Mouse (Mus musculus): ENCODE measurements around the gene Dusp28.

DNA sequence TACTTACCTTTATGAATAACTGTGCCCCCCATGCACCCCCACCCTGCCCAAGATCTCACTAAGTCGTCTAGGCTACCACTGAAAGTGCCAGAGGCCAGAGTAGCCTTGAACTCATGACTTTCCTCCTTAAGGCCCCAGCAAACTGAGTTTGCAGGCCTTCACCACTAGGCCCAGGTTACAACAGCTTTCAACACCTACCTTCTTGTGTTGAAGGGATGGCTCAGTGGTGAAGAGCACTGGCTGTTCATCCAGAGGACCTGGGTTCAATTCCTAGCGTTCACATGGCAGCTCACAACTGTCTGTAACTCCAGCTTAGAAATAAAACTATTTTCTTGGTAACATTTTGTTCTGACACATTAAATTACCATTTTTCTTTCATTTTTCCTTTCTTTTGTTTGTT is 46.9 kb downstream of the Dusp28 start:
- no peak for TF ChIP-seq POLR2A (IDR thresholded peaks at IDR 0.05; ENCODE audit: control insufficient read depth in 1 of 2, insufficient read depth in 1 of 2, low read depth in 1 of 2, low read length in 2 of 2, poor library complexity in 1 of 2)
- TF ChIP-seq CTCF (IDR thresholded peaks at IDR 0.05 in 2 of 3, conservative IDR thresholded peaks at IDR 0.05 in 1 of 3; ENCODE audit: control insufficient read depth in 1 of 3, insufficient read depth in 1 of 3, low read depth in 2 of 3, low read length in 3 of 3, poor library complexity in 1 of 3, severe bottlenecking in 1 of 3), result no peak
- TF ChIP-seq MAZ (IDR thresholded peaks at IDR 0.05; ENCODE audit: low read depth, low read length), result no peak
- TF ChIP-seq ELF1 (IDR thresholded peaks at IDR 0.05; ENCODE audit: low read depth, low read length), result no peak
- TF ChIP-seq GABPA (IDR thresholded peaks at IDR 0.05; ENCODE audit: low read depth, low read length), result no peak
- TF ChIP-seq USF1 (IDR thresholded peaks at IDR 0.05; ENCODE audit: low read depth, low read length), result no peak
- TF ChIP-seq MAFK (IDR thresholded peaks at IDR 0.05; ENCODE audit: borderline replicate concordance, low read depth, low read length), result no peak
- no peak for TF ChIP-seq ZNF384 (IDR thresholded peaks at IDR 0.05; ENCODE audit: low read depth, low read length)
- TF ChIP-seq TCF12 (IDR thresholded peaks at IDR 0.05; ENCODE audit: low read depth, low read length), result no peak
- no peak for TF ChIP-seq JUND (IDR thresholded peaks at IDR 0.05; ENCODE audit: low read depth, low read length)
- TF ChIP-seq NRF1 (IDR thresholded peaks at IDR 0.05; ENCODE audit: insufficient read depth, low read depth, low read length, poor library complexity, severe bottlenecking), result no peak
- no peak for TF ChIP-seq CHD2 (IDR thresholded peaks at IDR 0.05; ENCODE audit: low read length)
- no peak for TF ChIP-seq UBTF (IDR thresholded peaks at IDR 0.05; ENCODE audit: borderline replicate concordance, insufficient read depth, low read depth, low read length)

Measured in MEL (cell line).